Mouse (Mus musculus) kidney, embryonic 15.5 days (tissue): ENCODE measurements around the gene Tmcc2. TPM values are rescaled to one million over a fixed set of nuclear protein-coding genes. Genes with fewer than 3 reads are reported as not detected.

ENCODE experiments used
- ATAC-seq: fragments of 200-750 bp; cut with Nextera tagmentation; replicated peaks from 2 replicates; pipeline ENCODE4 v1.8.0; 2017; ENCODE audit warnings: moderate TSS enrichment; ENCODE audit not compliant: low FRiP score
- H3K27ac ChIP-seq: fragments of 300-500 bp; sonication (generic); 2 replicates; pipeline ENCODE4 v1.5.1; 2015; ENCODE audit warnings: mild to moderate bottlenecking, inconsistent platforms
- H3K27me3 ChIP-seq: fragments of 300-500 bp; sonication (generic); 2 replicates; pipeline ENCODE4 v1.6.1; 2015; ENCODE audit warnings: inconsistent platforms
- H3K36me3 ChIP-seq: fragments of 300-500 bp; sonication (generic); 2 replicates; pipeline ENCODE4 v1.6.1; 2015; ENCODE audit warnings: inconsistent platforms
- H3K4me1 ChIP-seq: fragments of 300-500 bp; sonication (generic); 2 replicates; pipeline ENCODE4 v1.6.1; 2015; ENCODE audit warnings: inconsistent platforms
- H3K4me2 ChIP-seq: fragments of 300-500 bp; sonication (generic); 2 replicates; pipeline ENCODE4 v1.6.1; 2015; ENCODE audit warnings: moderate library complexity, mild to moderate bottlenecking, inconsistent platforms
- H3K4me3 ChIP-seq: fragments of 300-500 bp; sonication (generic); replicated peaks from 2 replicates; pipeline ENCODE4 v1.5.1; 2015; ENCODE audit warnings: mild to moderate bottlenecking, inconsistent platforms
- H3K9ac ChIP-seq: fragments of 300-500 bp; sonication (generic); 2 replicates; pipeline ENCODE4 v1.6.1; 2015; ENCODE audit warnings: mild to moderate bottlenecking, inconsistent platforms
- H3K9me3 ChIP-seq: fragments of 300-500 bp; sonication (generic); replicated peaks from 2 replicates; pipeline ENCODE4 v1.6.1; 2016; ENCODE audit warnings: inconsistent platforms
- WGBS: fragments of 180-500 bp; shearing (Covaris S2); methylation state at CpG from one replicate; pipeline ENCODE4 v1.1.7; 2015; ENCODE audit warnings: mixed read lengths; 5-methylcytosine and 5-hydroxymethylcytosine counted together
- polyA plus RNA-seq: library from polyadenylated mRNA; unstranded; fragments of >200 nt; fragmentation: Nextera tagmentation; extraction: Ambion mirVana; gene quantifications from 2 replicates; pipeline ENCODE4 v1.2.1, GENCODE M21; 2015

Gene Tmcc2
- polyA plus RNA-seq, 1 experiment from 2014 or later, result 15.5 TPM

GRCm38 (mm10) chr1:132375256-132375655, 15.8 kb downstream of the Tmcc2 start:
- H3K9ac ChIP-seq, result no peak overlapping the region
- no peak for ATAC-seq

DNA sequence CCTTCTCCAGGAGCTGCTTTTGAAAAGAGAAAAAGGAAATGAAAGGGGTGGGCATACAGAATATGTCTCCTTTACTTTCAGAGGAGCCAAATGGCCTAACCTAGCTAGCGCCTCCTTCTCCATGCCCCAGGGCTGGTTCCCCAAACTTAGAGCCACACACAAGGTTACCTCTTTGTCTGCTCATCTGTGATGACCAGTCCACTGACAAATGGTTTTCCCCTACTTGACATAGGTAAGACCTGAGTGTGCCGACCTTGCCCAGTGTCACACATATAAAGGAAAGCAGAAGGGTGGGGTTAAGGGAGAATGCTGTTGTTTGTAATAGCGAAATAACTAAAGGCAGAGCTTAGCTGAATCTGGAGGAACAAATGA, 16.2 kb downstream of the Tmcc2 start:
- no peak overlapping the region for H3K4me2 ChIP-seq
- no peak for ATAC-seq
- H3K4me1 ChIP-seq, result peaks cover 67% of the 10 kb centered on the region
- H3K36me3 ChIP-seq, result peaks cover 23% of the 10 kb centered on the region
- H3K4me3 ChIP-seq, result no peak overlapping the region
- H3K27ac ChIP-seq, result peak overlapping the region; percentile 38
- no peaks in the 10 kb centered on the region for H3K9me3 ChIP-seq
- 75% methylated on average over 3 of the region's 3 CpGs for WGBS
- H3K27me3 ChIP-seq, result no peaks in the 10 kb centered on the region
- no peak overlapping the region for H3K9ac ChIP-seq

More at GRCm38 (mm10) chr1:132375256-132375655, 15.8 kb downstream of the Tmcc2 start:
- WGBS, result 25% methylated on average over 4 of the region's 4 CpGs
- no peaks in the 10 kb centered on the region for H3K27me3 ChIP-seq
- H3K4me3 ChIP-seq, result no peak overlapping the region
- H3K9me3 ChIP-seq, result no peaks in the 10 kb centered on the region
- H3K36me3 ChIP-seq, result peaks cover 27% of the 10 kb centered on the region
- no peak overlapping the region for H3K4me2 ChIP-seq
- peak overlapping the region; percentile 38 for H3K27ac ChIP-seq
- H3K4me1 ChIP-seq, result peaks cover 67% of the 10 kb centered on the region

- no peak overlapping the region for H3K27ac ChIP-seq
- H3K36me3 ChIP-seq, result peaks cover 18% of the 10 kb centered on the region
- H3K9me3 ChIP-seq, result no peaks in the 10 kb centered on the region
- no peaks in the 10 kb centered on the region for H3K27me3 ChIP-seq
- peaks cover 67% of the 10 kb centered on the region for H3K4me1 ChIP-seq
- no peak overlapping the region for H3K4me3 ChIP-seq
- no peak overlapping the region for H3K4me2 ChIP-seq
- peak; percentile 50 for ATAC-seq
- 32% methylated on average over 5 of the region's 5 CpGs for WGBS
- no peak overlapping the region for H3K9ac ChIP-seq
Observed at GRCm38 (mm10) chr1:132374140-132374872, 16.8 kb downstream of the Tmcc2 start.

- Histone ChIP-seq H3K4me3 (no peak overlapping the region), H3K27me3 (no peaks in the 10 kb centered on the region), H3K9ac (no peak overlapping the region), H3K4me1 (peaks cover 67% of the 10 kb centered on the region), H3K27ac (no peak overlapping the region), H3K4me2 (no peak overlapping the region), H3K36me3 (peaks cover 8% of the 10 kb centered on the region; the same call in 1 of the 2 replicates), H3K9me3 (no peaks in the 10 kb centered on the region)
- no peak for ATAC-seq
- 85% methylated on average over 6 of the region's 6 CpGs for WGBS
Observed at GRCm38 (mm10) chr1:132372896-132373534, 18.1 kb downstream of the Tmcc2 start.

DNA sequence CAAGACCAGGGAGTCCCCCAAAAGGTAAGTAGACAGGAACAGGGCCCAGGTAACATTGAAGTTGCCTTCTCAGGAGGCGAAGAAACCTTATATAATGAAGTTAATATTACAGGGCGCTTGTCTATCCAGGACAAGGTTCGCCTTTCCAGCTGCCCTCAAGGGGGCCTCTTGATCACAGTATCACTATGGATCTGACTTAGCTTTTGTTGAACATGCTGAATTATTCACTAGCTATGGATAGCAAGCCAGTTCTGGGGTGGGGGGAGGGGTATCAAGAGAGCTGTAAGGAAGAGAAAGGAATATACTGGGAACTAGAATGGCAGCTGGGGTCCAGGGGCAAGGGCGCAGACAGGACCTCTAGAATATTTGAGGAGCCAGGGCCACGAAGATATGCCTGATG, 18.7 kb downstream of the Tmcc2 start:
- no peak overlapping the region for H3K4me3 ChIP-seq
- WGBS, result 81% methylated on average over 5 of the region's 5 CpGs
- H3K27me3 ChIP-seq, result no peaks in the 10 kb centered on the region
- H3K27ac ChIP-seq, result peak overlapping the region; percentile 59; the same call in 1 of the 2 replicates
- 0 out of 2 replicates have a peak, but pooled peaks cover 5% of the 10 kb centered on the region for H3K36me3 ChIP-seq
- no peaks in the 10 kb centered on the region for H3K9me3 ChIP-seq
- no peak for ATAC-seq
- 0 out of 2 replicates have a peak overlapping the region, but pooled peaks have one; percentile 9 for H3K9ac ChIP-seq
- H3K4me2 ChIP-seq, result no peak overlapping the region
- H3K4me1 ChIP-seq, result peaks cover 66% of the 10 kb centered on the region

GRCm38 (mm10) chr1:132371298-132372081, 19.6 kb downstream of the Tmcc2 start:
- peak; percentile 20 for ATAC-seq
- peaks cover 58% of the 10 kb centered on the region for H3K4me1 ChIP-seq
- H3K9ac ChIP-seq, result 0 out of 2 replicates have a peak overlapping the region, but pooled peaks have one; percentile 9
- no peak overlapping the region for H3K4me3 ChIP-seq
- H3K36me3 ChIP-seq, result 0 out of 2 replicates have a peak, but pooled peaks cover 5% of the 10 kb centered on the region
- 44% methylated on average over 8 of the region's 8 CpGs for WGBS
- H3K27me3 ChIP-seq, result no peaks in the 10 kb centered on the region
- peak overlapping the region; percentile 59 for H3K27ac ChIP-seq
- no peak overlapping the region for H3K4me2 ChIP-seq
- no peaks in the 10 kb centered on the region for H3K9me3 ChIP-seq

DNA sequence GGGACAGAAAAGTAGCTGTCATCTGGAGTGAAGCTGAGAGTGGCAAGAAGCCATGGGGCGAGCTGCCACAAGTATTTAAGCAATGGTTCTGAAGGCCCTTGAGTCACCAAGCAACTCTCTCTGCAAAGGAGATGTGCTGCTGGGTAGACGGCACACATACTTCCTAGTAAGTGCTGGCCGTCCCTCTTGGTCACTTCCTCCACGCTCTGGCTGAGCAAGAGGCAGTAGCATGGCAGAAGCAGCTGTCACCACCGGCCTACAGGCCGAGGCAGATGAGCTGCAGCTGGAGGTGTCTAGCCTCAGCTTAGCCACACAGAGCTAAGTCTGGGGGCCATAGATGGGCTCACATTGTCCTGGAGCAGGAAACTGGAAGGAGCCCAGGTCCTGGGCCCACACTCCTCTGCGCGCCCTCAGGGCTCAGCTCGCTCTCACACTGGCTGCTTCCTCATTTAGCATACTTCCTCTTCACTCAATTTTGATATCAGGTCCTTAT, 20.4 kb downstream of the Tmcc2 start:
- no peak overlapping the region for H3K4me3 ChIP-seq
- H3K9ac ChIP-seq, result no peak overlapping the region
- no peaks in the 10 kb centered on the region for H3K9me3 ChIP-seq
- no peaks in the 10 kb centered on the region for H3K27me3 ChIP-seq
- no peak overlapping the region for H3K4me2 ChIP-seq
- ATAC-seq, result no peak
- peaks cover 55% of the 10 kb centered on the region for H3K4me1 ChIP-seq
- 67% methylated on average over 9 of the region's 9 CpGs for WGBS
- 0 out of 2 replicates have a peak, but pooled peaks cover 5% of the 10 kb centered on the region for H3K36me3 ChIP-seq
- peak overlapping the region; percentile 59; the same call in 1 of the 2 replicates for H3K27ac ChIP-seq

- Histone ChIP-seq H3K36me3 (peaks cover 2% of the 10 kb centered on the region; the same call in 1 of the 2 replicates), H3K4me1 (peaks cover 32% of the 10 kb centered on the region), H3K9ac (no peak overlapping the region), H3K4me2 (no peak overlapping the region), H3K27me3 (no peaks in the 10 kb centered on the region), H3K9me3 (no peaks in the 10 kb centered on the region), H3K4me3 (no peak overlapping the region), H3K27ac (no peak overlapping the region)
- ATAC-seq, result peak; percentile 85
- WGBS, result 32% methylated on average over 7 of the region's 7 CpGs
Observed at GRCm38 (mm10) chr1:132367692-132368506, 23.2 kb downstream of the Tmcc2 start.

- Histone ChIP-seq H3K4me2 (no peak overlapping the region), H3K4me1 (peaks cover 24% of the 10 kb centered on the region), H3K27me3 (no peaks in the 10 kb centered on the region), H3K4me3 (no peak overlapping the region), H3K9ac (no peak overlapping the region), H3K36me3 (peaks cover 6% of the 10 kb centered on the region), H3K27ac (no peak overlapping the region), H3K9me3 (no peaks in the 10 kb centered on the region)
- ATAC-seq, result no peak
- 77% methylated on average over 6 of the region's 6 CpGs for WGBS
Observed at GRCm38 (mm10) chr1:132366937-132367336, 24.1 kb downstream of the Tmcc2 start.

DNA sequence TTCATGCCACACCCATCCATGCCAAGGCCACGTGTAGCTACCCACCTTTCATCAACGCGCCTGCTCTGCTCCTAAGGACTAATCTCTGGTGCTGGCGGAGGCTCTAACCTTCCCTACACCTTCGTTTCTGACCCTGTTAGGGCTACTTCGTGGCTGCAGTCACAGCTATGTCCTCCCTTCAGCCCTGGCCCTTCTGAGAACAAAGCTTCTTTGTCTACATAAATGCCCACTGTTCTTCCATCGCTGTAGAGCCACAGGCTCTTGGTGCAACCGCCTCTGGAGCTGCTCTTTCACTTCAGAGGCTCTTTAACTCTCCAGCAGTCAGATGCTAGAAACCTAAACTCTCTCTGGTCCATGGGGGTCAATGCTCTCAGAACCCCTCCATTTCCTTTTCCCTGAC, 24.8 kb downstream of the Tmcc2 start:
- Histone ChIP-seq H3K4me3 (no peak overlapping the region), H3K27ac (no peak overlapping the region), H3K36me3 (peaks cover 13% of the 10 kb centered on the region), H3K9ac (no peak overlapping the region), H3K4me2 (no peak overlapping the region), H3K4me1 (peaks cover 17% of the 10 kb centered on the region), H3K27me3 (no peaks in the 10 kb centered on the region), H3K9me3 (no peaks in the 10 kb centered on the region)
- 79% methylated on average over 8 of the region's 8 CpGs for WGBS
- ATAC-seq, result no peak

DNA sequence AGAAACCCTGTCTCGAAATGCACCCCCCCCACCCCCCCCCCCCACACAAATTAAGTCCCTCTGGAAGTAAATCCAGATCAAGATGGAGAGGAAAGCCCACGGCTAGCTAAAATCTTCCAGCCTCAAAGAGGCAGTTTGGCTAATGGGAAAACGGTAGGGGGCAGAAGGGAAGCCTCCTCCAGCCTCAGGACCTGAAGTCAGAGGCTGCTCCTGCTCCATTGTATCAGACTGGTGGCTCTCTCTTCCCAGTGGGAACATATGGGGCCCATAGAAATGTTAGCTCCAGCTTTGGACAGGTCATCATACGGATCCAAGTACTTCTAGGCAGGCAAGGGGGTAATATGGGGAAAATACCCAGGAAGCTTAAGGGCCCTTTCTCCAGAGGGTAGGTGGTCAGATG, 25.4 kb downstream of the Tmcc2 start:
- Histone ChIP-seq H3K9ac (no peak overlapping the region), H3K27ac (no peak overlapping the region), H3K9me3 (no peaks in the 10 kb centered on the region), H3K4me1 (peaks cover 11% of the 10 kb centered on the region), H3K36me3 (peaks cover 18% of the 10 kb centered on the region), H3K4me2 (no peak overlapping the region), H3K27me3 (no peaks in the 10 kb centered on the region), H3K4me3 (no peak overlapping the region)
- ATAC-seq, result no peak
- WGBS, result 71% methylated on average over 4 of the region's 4 CpGs
